Mouse (Mus musculus) neural tube, embryonic 10.5 days (tissue): ENCODE results near the gene Tnnt3.

Experiments
- DNase-seq: peaks from one replicate; pipeline ENCODE4 v3.0.0-alpha.2; 2017; ENCODE audit warnings: low spot score; ENCODE audit errors: extremely low spot score

The Tnnt3 gene

GRCm38 (mm10) chr7:142539828-142540227 is 41.2 kb downstream of the Tnnt3 start:
- no peak for DNase-seq

DNA sequence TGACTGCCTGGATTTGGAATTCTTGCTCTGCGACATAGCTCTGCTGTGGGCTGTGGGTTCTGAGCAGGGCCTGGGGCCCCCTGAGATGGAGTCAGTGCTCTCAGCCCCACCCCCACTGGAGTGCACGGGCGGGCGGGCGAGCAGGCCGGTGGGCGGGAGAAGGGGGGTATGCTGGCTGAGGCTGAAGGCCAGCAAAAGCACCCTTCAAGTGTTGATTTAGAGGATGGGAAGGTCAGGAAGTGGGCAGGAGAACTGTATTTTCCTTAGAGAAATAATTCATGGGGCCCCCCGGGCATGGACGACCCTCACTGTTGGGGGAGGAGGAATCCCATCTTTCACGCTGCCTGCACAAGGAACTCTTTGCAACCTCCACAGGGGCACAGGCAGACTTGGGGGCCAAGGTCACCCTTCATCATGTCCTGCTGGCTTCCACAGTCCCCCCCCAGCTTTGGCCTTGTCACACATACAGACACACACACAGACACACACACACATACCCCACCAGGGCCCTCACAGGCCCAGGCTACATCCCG is 44.2 kb downstream of the Tnnt3 start:
- peak; percentile 82 for DNase-seq

DNA sequence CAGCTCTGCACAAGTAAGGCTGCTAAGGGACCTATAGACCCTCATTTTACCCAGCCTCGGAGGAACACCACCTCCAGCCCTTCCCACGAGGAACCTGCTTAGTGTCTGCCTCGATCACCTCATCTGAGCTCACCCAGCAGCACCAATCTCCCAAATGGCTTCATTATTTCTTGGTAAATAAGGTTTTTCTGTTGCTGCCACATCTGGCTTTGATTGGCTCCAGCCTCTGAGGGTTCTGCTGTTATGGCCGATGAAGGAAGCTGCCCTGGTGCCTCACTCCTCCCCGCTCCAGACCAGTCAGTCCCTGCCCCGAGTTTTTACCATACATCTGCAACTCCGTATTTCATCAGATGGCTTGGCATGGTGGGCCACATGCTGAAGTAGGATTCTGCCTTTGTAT is 47.3 kb downstream of the Tnnt3 start:
- no peak for DNase-seq

GRCm38 (mm10) chr7:142547874-142548273 is 49.2 kb downstream of the Tnnt3 start:
- no peak for DNase-seq

DNA sequence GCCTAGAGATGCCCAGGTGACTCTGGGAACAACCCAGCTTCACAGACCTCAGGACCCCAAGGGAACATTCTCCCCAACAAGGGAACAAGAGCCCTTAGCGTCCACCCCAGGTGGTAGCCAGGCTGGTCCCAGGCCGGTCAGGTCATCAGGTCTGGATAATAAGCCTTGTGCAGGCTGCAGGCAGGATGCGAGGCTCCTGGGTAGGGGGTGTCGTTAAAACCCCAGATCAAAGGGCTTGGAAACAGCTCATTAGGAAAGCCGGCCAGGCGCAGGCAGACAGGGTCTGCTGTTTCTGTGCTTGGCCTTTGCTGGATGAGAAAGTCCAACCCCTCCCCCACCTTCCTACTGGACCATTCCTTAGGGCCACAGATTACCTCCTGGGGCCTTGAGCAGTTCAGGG is 50.1 kb downstream of the Tnnt3 start:
- no peak for DNase-seq

- no peak for DNase-seq
Measured at GRCm38 (mm10) chr7:142549941-142550763, 51.5 kb downstream of the Tnnt3 start.

GRCm38 (mm10) chr7:142550935-142551373 is 52.3 kb downstream of the Tnnt3 start:
- no peak for DNase-seq

DNA sequence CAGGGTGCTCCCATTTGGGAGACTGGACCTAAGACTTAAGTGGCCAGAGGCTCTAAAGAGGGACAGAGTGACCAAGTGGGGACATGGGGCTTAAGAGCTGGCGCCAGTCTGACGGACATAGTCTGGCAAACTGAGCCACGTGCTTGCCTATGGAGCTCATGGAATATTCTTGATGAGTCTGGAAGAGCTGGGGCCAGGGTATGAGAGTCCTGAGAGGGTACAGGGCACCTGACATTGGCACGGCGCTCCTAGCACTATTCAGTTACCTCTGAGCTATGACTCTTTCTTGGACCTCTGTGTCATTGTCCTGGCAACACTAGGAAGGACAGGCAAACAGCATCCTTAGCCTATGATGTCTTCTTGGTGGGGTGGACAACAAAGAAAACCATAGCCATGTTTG is 53.1 kb downstream of the Tnnt3 start:
- no peak for DNase-seq

DNA sequence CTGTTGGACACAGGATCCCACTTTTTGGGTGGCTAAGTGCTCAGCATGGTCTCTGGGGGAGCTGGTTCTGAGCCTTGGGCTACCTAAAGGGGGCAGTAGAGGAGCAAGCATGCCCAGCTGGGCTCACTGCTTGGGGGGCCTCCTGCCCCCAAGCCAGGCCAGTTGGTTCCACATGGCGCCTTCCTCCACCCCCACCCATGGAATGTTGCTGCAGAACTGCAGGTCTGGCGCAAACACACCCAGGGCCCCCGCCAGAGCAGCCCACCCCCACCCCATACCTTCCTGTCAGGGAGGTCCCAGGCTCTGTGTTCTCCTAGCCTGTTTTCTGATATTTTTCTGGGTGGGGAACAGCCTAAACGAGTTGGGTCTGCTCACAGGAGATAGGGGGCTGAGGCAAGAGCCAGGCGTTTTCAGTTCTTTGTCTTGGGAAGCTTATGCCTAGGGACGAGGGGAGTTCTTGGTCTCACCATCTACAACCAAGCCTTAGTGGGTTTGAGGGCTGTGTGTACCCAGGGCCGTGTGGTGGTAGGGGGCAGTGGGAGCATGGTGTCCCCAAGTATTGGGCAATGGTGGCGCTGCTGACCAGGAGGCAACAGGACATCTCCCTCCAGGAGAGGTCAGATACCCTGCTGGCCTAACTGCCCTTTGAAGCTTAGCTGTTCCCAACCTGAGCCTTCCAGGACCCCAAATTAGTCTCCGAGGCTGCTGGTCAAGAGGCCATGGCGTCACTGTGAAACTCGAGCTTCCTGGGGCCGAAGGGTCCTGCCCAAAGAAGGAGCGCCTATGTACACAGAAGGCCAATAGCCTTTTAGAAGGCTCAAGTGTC is 54.2 kb downstream of the Tnnt3 start:
- peak; percentile 63 for DNase-seq

- DNase-seq, result no peak
Measured at GRCm38 (mm10) chr7:142553417-142554335, 55.0 kb downstream of the Tnnt3 start.

DNA sequence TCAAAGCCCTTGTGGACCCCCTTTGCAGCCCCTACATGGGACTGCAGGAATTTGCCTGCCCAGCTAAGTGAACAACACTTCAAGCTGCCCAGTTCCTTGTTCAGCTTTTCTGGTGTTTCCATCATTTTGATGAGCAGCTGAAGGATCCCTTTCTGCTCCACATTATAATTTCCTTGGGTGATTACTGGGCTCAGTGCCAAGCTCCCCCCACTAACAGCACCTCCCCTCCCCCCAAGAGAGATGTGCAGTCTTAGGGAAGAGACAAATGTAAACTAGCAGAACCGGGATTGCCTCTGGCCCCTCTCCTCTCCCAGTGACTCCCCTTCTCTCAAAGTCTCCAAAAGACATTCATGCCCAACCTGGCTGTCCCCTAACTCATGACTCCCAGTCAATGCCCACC is 56.0 kb downstream of the Tnnt3 start:
- no peak for DNase-seq

DNA sequence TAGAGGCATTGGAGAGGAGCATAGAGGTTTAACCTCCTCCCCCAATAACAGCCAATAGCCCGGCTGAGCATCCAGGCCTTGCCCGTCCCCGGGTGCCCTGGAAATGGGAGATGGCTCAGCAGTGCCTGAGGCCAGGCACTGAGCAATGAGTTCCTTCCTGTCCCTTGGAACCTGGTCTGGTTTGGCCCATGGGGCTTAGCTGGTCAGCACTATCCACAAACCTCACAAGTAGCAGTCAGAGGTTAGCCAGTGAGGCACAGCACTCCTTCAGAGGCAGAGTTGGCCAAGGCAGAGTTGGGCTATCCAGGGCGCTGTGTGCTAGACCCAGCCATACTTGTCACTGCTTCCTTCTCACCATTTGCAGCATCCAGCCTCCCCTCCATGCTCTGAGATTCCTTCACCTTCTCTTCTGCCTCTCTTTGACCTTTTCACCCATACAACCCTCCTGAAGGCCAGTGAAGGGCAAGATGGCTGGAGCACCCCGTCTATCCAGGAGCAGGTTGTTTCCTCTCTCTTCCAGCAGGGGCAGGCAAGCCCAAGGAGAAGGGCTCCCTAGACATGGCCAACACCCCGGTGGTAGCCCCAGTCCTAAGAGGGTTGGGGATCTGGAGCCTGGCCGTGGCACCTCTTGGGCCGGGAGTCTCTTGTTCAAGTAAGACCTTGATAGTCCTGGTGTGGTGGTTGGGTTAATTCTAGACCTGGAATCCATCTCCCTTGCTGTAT is 56.9 kb downstream of the Tnnt3 start:
- DNase-seq, result no peak

GRCm38 (mm10) chr7:142556089-142556476 is 57.4 kb downstream of the Tnnt3 start:
- DNase-seq, result no peak

- DNase-seq, result no peak
Measured at GRCm38 (mm10) chr7:142557696-142558095, 59.1 kb downstream of the Tnnt3 start.

DNA sequence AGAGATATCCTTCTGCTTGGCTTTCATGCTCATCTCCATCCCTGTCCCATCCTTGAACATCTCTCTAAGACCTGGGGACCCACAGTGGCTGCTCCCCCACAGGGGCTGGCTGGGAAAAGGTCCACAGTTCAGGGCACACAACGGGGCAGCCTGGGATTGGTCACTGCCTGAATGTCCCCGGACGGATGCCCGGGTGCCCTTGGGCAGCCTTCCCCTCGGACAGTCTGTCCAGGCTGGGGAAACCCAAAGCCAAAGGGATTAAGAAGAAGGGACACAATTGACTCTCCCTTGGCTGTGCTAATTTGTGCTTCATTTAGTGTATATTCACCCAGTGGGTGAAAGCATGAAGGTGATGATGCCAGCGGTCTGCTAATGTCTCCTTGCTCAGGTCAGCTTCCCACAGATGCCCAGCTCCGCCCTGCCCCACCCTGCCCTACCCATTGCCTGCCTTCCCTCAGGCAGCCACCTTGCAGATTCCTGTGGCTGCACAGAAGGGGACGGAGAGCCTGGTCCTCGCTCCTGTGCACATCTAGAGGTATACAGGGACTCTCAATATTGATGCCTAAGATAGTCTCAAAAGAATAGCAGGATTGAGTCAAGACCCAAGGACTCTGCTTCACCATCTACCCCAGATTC is 60.0 kb downstream of the Tnnt3 start:
- no peak for DNase-seq

DNA sequence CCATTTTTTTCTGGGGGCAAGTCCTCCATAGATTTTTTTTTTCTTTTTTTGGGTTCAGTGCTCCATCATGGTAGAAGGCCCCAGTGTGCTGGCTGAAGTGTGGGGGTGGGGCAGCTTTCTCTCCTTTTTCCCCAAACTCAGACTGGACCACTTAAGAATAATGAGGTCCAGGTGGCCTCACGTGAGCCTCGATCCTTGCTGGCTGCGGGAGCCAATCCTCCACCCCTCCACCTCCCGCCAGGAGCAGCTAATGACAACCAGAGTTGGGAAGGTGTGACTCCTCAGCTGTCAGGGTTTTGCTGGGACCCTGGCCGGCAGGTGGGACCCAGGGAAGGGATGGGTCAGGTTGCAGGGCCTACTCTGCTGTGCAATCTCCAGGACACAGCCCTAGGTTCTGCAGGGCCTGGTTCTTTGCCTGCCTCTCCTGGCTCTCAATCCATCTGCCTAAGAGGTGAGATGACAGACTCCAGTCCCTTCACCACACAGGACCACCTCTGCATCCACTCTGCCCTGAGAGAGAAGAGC is 61.1 kb downstream of the Tnnt3 start:
- no peak for DNase-seq

DNA sequence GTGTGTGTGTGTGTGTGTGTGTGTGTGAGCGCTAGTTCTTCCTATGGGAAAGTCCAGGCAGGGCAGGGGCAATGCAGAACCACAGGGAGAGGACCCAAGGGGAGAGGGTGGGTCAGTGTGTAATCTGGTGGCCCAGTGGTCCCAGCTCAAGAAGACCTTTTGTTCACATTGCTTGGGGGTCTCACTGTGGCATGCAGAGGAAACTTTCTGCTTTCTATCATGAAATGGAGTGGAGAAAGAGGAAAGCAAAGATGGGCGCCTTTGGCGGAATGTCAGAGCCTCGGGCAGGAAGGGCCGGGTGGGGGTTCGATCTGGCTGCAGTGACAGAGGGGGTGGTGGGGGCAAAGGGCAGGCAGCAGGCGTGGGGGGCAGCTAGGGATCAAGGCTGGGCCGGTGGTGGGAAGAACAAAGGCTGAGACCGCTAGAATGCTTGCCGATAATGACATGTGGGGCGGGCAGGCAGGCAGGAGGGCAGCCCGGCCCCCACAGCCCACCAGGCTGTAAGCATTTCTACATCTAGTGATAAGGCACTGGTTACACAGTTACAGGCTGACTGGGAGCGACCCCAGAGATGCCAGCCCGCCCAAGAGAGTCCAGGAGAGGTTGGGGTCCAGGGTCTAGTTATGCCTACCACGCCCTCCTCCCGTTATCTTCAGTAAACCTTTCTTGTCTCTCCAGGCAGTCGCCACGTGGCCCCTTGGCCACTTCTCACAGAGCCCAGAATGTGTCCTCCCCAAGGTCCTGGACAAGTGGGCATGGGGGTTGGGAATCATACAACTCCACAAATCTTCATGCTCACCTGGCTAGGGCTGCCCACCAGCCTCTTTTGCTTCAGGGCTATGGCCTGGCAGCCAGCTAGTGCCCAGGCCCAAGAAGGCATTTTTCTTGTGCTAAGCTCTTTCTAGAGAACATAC is 62.6 kb downstream of the Tnnt3 start:
- DNase-seq, result no peak

GRCm38 (mm10) chr7:142561856-142562404 is 63.3 kb downstream of the Tnnt3 start:
- no peak for DNase-seq
